Mouse (Mus musculus): ENCODE results near the gene Ascc1. TPM values are rescaled to one million over a fixed set of nuclear protein-coding genes. Genes with fewer than 3 reads are reported as not detected.

Ascc1 gene
- polyA plus RNA-seq, 1 experiment from 2014 or later: 41.3 TPM

GRCm38 (mm10) chr10:59967309-59967942, 35.2 kb upstream of the Ascc1 start:
- no peak for ATAC-seq (ENCODE audit: insufficient number of reproducible peaks, low FRiP score, low TSS enrichment, low read depth)
- 63% methylated on average over 6 of the region's 6 CpGs for WGBS
- H3K4me1 ChIP-seq: peaks cover 59% of the 10 kb centered on the region

GRCm38 (mm10) chr10:59969821-59970449, 32.7 kb upstream of the Ascc1 start:
- Histone ChIP-seq H3K9me3 (no peaks in the 10 kb centered on the region), H3K4me2 (peak overlapping the region; percentile 62), H3K4me3 (peak overlapping the region; percentile 43), H3K27me3 (no peaks in the 10 kb centered on the region), H3K9ac (peak overlapping the region; percentile 37), H3K4me1 (peaks cover 69% of the 10 kb centered on the region), H3K27ac (peak overlapping the region; percentile 85), H3K36me3 (no peaks in the 10 kb centered on the region)
- peak; percentile 20; the same call in 1 of the 2 replicates for ATAC-seq (ENCODE audit: insufficient number of reproducible peaks, low FRiP score, low TSS enrichment, low read depth)
- WGBS: 1% methylated on average over 25 of the region's 25 CpGs

More at GRCm38 (mm10) chr10:59967309-59967942, 35.2 kb upstream of the Ascc1 start:
- no peak overlapping the region for H3K4me3 ChIP-seq
- no peak overlapping the region for H3K9ac ChIP-seq
- H3K9me3 ChIP-seq: no peaks in the 10 kb centered on the region
- H3K27ac ChIP-seq: peak overlapping the region; percentile 95; the same call in 1 of the 2 replicates
- no peaks in the 10 kb centered on the region for H3K36me3 ChIP-seq
- H3K27me3 ChIP-seq: no peaks in the 10 kb centered on the region
- no peak overlapping the region for H3K4me2 ChIP-seq

GRCm38 (mm10) chr10:59970450-59971062, 32.0 kb upstream of the Ascc1 start:
- Histone ChIP-seq H3K36me3 (no peaks in the 10 kb centered on the region), H3K9me3 (no peaks in the 10 kb centered on the region)

GRCm38 (mm10) chr10:59971813-59972212, 30.8 kb upstream of the Ascc1 start:
- Histone ChIP-seq H3K36me3 (no peaks in the 10 kb centered on the region), H3K27ac (no peak overlapping the region), H3K9me3 (no peaks in the 10 kb centered on the region), H3K9ac (no peak overlapping the region), H3K4me1 (peaks cover 57% of the 10 kb centered on the region), H3K4me3 (no peak overlapping the region), H3K27me3 (no peaks in the 10 kb centered on the region), H3K4me2 (no peak overlapping the region)
- no peak for ATAC-seq (ENCODE audit: insufficient number of reproducible peaks, low FRiP score, low TSS enrichment, low read depth)
- WGBS: 89% methylated on average over 8 of the region's 8 CpGs

More at GRCm38 (mm10) chr10:59970450-59971062, 32.0 kb upstream of the Ascc1 start:
- Histone ChIP-seq H3K27me3 (no peaks in the 10 kb centered on the region), H3K9ac (peak overlapping the region; percentile 37), H3K4me1 (peaks cover 67% of the 10 kb centered on the region), H3K27ac (peak overlapping the region; percentile 85), H3K4me3 (peak overlapping the region; percentile 43), H3K4me2 (peak overlapping the region; percentile 62)
- 17% methylated on average over 6 of the region's 6 CpGs for WGBS
- ATAC-seq (ENCODE audit: insufficient number of reproducible peaks, low FRiP score, low TSS enrichment, low read depth): no peak

- Histone ChIP-seq H3K4me1 (peaks cover 53% of the 10 kb centered on the region), H3K4me3 (no peak overlapping the region), H3K27me3 (no peaks in the 10 kb centered on the region), H3K27ac (no peak overlapping the region), H3K4me2 (no peak overlapping the region), H3K9ac (no peak overlapping the region), H3K36me3 (no peaks in the 10 kb centered on the region), H3K9me3 (no peaks in the 10 kb centered on the region)
- ATAC-seq (ENCODE audit: insufficient number of reproducible peaks, low FRiP score, low TSS enrichment, low read depth): no peak
- 86% methylated on average over 2 of the region's 2 CpGs for WGBS
These were observed 30.1 kb upstream of the Ascc1 start for GRCm38 (mm10) chr10:59972534-59972933.

GRCm38 (mm10) chr10:59972999-59973398, 29.6 kb upstream of the Ascc1 start:
- H3K9ac ChIP-seq: no peak overlapping the region
- H3K4me3 ChIP-seq: no peak overlapping the region
- no peaks in the 10 kb centered on the region for H3K27me3 ChIP-seq
- H3K27ac ChIP-seq: no peak overlapping the region
- no peak overlapping the region for H3K4me2 ChIP-seq
- peaks cover 53% of the 10 kb centered on the region for H3K4me1 ChIP-seq
- H3K9me3 ChIP-seq: no peaks in the 10 kb centered on the region
- H3K36me3 ChIP-seq: no peaks in the 10 kb centered on the region
- 73% methylated on average over 6 of the region's 6 CpGs for WGBS
- no peak for ATAC-seq (ENCODE audit: insufficient number of reproducible peaks, low FRiP score, low TSS enrichment, low read depth)

- Histone ChIP-seq H3K4me3 (no peak overlapping the region), H3K36me3 (no peaks in the 10 kb centered on the region), H3K27me3 (no peaks in the 10 kb centered on the region), H3K9ac (no peak overlapping the region), H3K4me1 (peaks cover 57% of the 10 kb centered on the region), H3K4me2 (no peak overlapping the region), H3K9me3 (no peaks in the 10 kb centered on the region), H3K27ac (no peak overlapping the region)
- ATAC-seq (ENCODE audit: insufficient number of reproducible peaks, low FRiP score, low TSS enrichment, low read depth): no peak
- 81% methylated on average over 4 of the region's 4 CpGs for WGBS
These were observed 29.2 kb upstream of the Ascc1 start for GRCm38 (mm10) chr10:59973400-59973799.

- Histone ChIP-seq H3K9ac (no peak overlapping the region), H3K27me3 (no peaks in the 10 kb centered on the region), H3K9me3 (no peaks in the 10 kb centered on the region), H3K4me1 (peaks cover 65% of the 10 kb centered on the region), H3K4me2 (no peak overlapping the region; the same call in 1 of the 2 replicates), H3K36me3 (no peaks in the 10 kb centered on the region), H3K27ac (peak overlapping the region; percentile 87), H3K4me3 (no peak overlapping the region)
- ATAC-seq (ENCODE audit: insufficient number of reproducible peaks, low FRiP score, low TSS enrichment, low read depth): peak; percentile 35; the same call in 1 of the 2 replicates
- WGBS: 5% methylated on average over 6 of the region's 6 CpGs
These were observed 28.4 kb upstream of the Ascc1 start for GRCm38 (mm10) chr10:59974191-59974664.

- Histone ChIP-seq H3K9ac (no peak overlapping the region), H3K36me3 (no peaks in the 10 kb centered on the region), H3K4me1 (peaks cover 67% of the 10 kb centered on the region), H3K9me3 (no peaks in the 10 kb centered on the region), H3K27me3 (no peaks in the 10 kb centered on the region), H3K4me3 (no peak overlapping the region), H3K27ac (peak overlapping the region; percentile 87), H3K4me2 (no peak overlapping the region)
- ATAC-seq (ENCODE audit: insufficient number of reproducible peaks, low FRiP score, low TSS enrichment, low read depth): no peak
- WGBS: 45% methylated on average over 3 of the region's 3 CpGs
These were observed 27.8 kb upstream of the Ascc1 start for GRCm38 (mm10) chr10:59974786-59975185.

- WGBS: 64% methylated on average over 2 of the region's 4 CpGs
- no peak overlapping the region for H3K4me3 ChIP-seq
- H3K9ac ChIP-seq: no peak overlapping the region
- no peaks in the 10 kb centered on the region for H3K36me3 ChIP-seq
- no peaks in the 10 kb centered on the region for H3K9me3 ChIP-seq
- no peak overlapping the region for H3K4me2 ChIP-seq
- no peak for ATAC-seq (ENCODE audit: insufficient number of reproducible peaks, low FRiP score, low TSS enrichment, low read depth)
- no peak overlapping the region for H3K27ac ChIP-seq
- H3K27me3 ChIP-seq: no peaks in the 10 kb centered on the region
- peaks cover 64% of the 10 kb centered on the region for H3K4me1 ChIP-seq
These were observed 25.5 kb upstream of the Ascc1 start for GRCm38 (mm10) chr10:59977141-59977540.

- Histone ChIP-seq H3K27ac (peak overlapping the region; percentile 81), H3K4me2 (no peak overlapping the region), H3K9me3 (no peaks in the 10 kb centered on the region), H3K9ac (no peak overlapping the region), H3K36me3 (no peaks in the 10 kb centered on the region), H3K27me3 (no peaks in the 10 kb centered on the region), H3K4me1 (peaks cover 63% of the 10 kb centered on the region), H3K4me3 (no peak overlapping the region)
- ATAC-seq (ENCODE audit: insufficient number of reproducible peaks, low FRiP score, low TSS enrichment, low read depth): no peak
- 83% methylated on average over 5 of the region's 5 CpGs for WGBS
These were observed 24.8 kb upstream of the Ascc1 start for GRCm38 (mm10) chr10:59977715-59978343.

Measured in limb, embryonic 15.5 days (tissue).